Mouse (Mus musculus): Measurements from ENCODE around the gene Pdzrn3.

- TF ChIP-seq CTCF (IDR thresholded peaks at IDR 0.05; ENCODE audit: borderline replicate concordance, extremely low read depth, insufficient read depth, insufficient read length) (no peak), POLR2A (IDR thresholded peaks at IDR 0.05; ENCODE audit: borderline replicate concordance, extremely low read depth, insufficient read depth, insufficient read length, poor library complexity, severe bottlenecking) (no peak)
These were observed 105.4 kb downstream of the Pdzrn3 start for GRCm38 (mm10) chr6:101272256-101272655.

Data from brain, embryonic 14.5 days (tissue).